Mouse (Mus musculus) brain, embryonic 14.5 days (tissue): ENCODE measurements around the gene Rab35. TPM values are rescaled to one million over a fixed set of nuclear protein-coding genes. Genes with fewer than 3 reads are reported as not detected.

ENCODE experiments used
- DNase-seq: peaks from one replicate; pipeline ENCODE4 v3.0.0-alpha.2; 2011; ENCODE audit warnings: low read depth
- CTCF ChIP-seq: fragments of 200-500 bp; IDR thresholded peaks from 2 replicates; pipeline ENCODE4 v1.5.1; 2012; ENCODE audit warnings: inconsistent platforms, mild to moderate bottlenecking, moderate library complexity, borderline replicate concordance; ENCODE audit not compliant: insufficient read depth, insufficient read length; ENCODE audit errors: extremely low read depth
- POLR2A ChIP-seq: fragments of 200-500 bp; IDR thresholded peaks from 2 replicates; pipeline ENCODE4 v1.6.1; 2012; ENCODE audit warnings: mild to moderate bottlenecking, inconsistent platforms, borderline replicate concordance; ENCODE audit not compliant: poor library complexity, insufficient read depth, insufficient read length, severe bottlenecking; ENCODE audit errors: extremely low read depth
- polyA plus RNA-seq: library from polyadenylated mRNA; depleted of rRNA; stranded (reverse); fragments of >200 nt; gene quantifications from 2 replicates; pipeline ENCODE4 v1.2.3, GENCODE M21; 2012; rRNA removed

Gene Rab35
- polyA plus RNA-seq, 1 experiment: 102 TPM

DNA sequence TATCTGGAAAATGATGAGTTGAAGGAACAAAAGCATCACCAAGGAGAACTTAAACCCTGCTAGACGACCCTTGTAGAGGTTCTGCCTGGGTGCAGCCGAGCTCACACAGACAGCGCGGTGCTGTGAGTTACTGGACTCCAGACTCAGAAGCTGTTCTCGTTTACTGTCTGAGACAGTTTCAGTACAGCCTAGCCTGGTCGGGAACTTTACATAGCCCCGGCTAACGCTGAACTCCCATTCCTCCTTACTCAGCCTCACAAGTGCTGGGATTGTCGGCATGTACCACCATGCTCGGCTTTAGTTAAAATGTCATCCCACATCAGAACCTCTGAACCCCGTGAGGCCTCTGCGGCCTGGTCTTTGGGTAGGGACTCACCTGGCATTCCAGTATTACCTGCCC lies 37.3 kb downstream of the Rab35 start:
- DNase-seq: no peak
- TF ChIP-seq POLR2A (no peak), CTCF (no peak)

DNA sequence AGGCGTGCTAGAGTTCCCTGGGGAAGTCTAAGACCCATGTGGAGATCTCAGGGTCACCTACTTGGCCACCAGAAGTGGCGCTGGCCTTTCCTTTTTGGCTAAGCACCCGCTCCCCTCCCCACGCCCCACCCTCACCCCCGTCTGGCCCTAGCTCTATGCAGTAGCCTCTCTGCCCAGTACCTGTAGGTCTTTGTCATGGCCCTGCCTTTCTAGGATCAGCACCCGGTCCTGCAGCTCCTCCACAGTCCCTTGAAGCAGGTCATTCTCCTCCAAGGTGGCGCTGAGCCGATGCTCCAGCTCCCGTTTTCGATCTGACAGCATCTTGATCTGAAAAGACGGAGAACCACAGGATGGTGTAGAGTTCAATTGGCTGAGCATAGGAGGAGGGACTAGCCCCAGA lies 38.3 kb downstream of the Rab35 start:
- no peak for TF ChIP-seq POLR2A
- TF ChIP-seq CTCF: no peak
- no peak for DNase-seq

DNA sequence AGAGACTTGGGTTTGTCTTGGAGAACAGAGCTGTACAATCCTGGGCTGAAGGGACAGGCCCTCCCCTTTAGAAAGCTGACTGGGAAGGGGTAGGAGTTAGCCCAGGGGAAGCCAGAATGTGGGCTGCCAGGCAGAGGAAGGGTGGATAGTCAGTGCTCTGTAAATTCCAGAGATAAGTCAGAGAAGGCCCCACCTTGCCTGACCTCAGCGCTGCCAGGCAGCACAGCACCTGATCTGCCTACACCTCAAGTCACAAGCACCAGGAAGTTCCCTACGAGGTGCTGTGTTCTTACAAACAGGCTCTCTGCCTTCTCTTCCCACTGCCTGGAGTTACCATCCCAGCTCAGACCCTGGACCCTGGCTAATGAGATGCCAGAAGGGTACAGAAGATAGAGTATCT lies 38.7 kb downstream of the Rab35 start:
- TF ChIP-seq CTCF (no peak), POLR2A (no peak)

DNA sequence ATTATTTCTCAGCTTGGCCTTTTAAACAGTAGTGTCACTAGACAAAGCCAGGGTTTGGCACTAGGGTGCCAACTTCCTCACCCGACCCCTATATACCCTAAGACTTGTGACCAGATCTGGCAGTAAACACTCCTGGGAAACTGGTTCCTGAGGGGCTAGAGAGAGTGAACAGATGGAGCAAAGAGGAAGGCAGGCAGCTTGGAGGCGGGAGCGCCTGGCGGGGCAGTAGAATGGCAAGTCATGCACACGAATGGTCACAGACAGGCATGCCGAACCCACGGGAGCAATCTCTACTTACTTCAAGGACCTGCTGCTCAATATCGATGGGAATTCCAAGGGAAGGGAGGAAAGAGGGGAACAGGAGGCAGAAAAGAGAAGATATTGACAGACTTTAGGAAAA lies 40.1 kb downstream of the Rab35 start:
- TF ChIP-seq POLR2A: no peak
- no peak for TF ChIP-seq CTCF
- peak; percentile 13 for DNase-seq

More for the DNA sequence above, 38.7 kb downstream of the Rab35 start:
- no peak for DNase-seq

DNA sequence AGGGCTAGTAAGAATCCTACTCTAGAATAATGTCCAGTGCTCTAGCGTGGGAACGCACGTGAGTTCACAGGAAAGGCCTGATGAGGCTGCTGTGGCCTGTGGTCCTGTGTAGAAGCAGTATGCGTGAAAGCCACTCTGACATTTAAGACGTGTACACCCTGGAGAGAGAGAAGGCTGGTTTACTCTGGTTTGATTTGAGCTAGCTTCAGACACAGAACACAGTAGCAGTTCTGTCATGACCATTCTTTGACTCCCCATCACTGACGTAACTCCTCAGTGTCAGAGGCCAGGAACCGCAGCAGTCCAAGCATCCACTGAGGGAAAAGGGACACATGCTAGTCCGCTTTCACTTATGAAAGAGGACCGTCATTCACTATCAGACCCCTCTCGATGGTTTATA lies 53.4 kb downstream of the Rab35 start:
- DNase-seq: no peak
- TF ChIP-seq CTCF (no peak), POLR2A (no peak)

DNA sequence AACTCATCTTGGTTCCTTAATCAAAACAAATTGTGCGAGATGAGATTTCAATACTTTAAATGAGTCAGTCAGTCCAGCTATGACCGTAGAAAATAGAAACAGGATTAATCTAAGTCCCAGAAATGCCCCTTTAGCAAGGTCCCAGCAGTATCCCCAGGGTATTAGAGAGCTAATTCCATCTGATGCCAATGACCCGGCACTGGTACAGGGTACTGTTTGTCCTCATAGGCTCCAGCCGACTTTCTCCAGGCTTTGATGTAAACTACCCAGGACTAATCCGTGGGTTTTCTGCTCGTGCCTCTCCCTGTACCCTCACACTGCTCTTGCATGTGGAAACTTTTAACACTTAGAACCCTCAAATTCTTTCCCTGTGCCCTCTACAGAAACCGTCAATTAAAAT lies 55.0 kb downstream of the Rab35 start:
- peak; percentile 23 for DNase-seq
- TF ChIP-seq POLR2A (no peak), CTCF (no peak)

DNA sequence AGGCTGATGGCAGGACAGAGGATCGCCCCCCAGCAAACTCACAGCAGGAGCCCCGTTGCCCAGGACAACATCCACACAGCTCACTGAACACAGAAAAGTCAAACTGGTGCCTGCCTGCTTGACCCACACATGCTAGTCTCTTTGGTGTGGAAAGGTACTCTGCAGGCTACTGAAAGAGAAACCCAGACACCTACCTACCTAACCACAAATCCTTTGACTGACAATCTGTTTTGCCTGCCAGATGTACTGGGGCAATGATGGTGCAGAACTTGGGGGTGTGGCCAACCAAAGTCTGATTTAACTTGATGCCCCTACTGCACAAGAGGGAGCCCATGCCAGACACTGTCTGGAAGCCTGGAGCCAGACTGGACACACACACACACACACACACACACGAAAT lies 61.6 kb downstream of the Rab35 start:
- DNase-seq: no peak
- TF ChIP-seq CTCF: no peak
- TF ChIP-seq POLR2A: no peak

DNA sequence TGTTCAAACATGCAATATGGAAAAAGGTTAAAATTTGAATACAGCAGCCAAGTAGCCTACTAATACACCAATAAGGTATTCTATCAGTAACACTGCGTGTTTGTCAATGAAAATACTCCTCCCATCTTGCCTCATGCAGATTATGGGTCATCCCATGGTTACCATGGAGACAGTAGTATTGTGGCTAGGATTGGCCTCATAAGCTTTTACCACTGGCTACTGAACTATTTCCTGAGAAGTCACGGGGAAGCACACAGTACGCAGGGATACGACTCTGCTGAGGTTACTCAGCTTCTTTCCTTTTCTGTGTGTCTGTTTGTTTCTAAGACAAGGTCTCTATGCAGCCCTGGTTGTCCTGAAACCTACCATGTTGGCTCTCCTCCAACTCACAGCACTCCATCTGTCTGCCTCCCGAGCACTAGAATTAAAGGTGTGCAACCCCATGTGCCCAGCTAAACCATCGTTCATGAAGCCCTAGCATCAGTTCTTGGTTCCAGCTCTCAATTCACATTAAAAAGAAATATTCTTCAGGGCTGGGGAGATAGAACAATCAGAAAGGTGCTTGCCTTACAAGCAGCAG lies 63.6 kb downstream of the Rab35 start:
- TF ChIP-seq POLR2A: no peak
- TF ChIP-seq CTCF: no peak
- DNase-seq: peak; percentile 38

DNA sequence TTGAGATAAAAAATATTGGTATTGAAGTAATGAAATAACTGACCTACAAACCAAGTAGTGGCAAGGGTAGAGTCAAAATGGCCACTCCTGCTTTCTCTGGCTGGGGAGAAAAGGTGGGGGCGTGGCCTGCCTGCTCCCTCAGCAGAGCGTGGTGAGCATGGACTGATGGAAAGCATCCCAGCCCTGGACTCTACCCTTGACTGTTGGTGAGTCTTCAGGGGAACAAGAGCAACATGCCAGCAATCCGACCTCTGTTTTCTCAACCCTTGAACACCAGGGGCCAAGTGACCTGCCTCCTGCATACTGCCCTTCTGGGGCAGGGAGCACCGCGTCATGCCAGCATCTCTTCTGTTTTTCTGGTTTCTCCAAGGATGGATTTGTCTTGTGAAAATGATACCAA lies 65.1 kb downstream of the Rab35 start:
- no peak for DNase-seq
- TF ChIP-seq POLR2A: no peak
- no peak for TF ChIP-seq CTCF

Other genes with a start within 250 kb of the Rab35 start
- gene Msi1, start 202.3 kb upstream of the Rab35 start, polyA plus RNA-seq: 232 and 238 TPM in 2 replicates
- gene Pla2g1b, start 165.6 kb upstream of the Rab35 start, polyA plus RNA-seq: not detected in 2 replicates
- gene Sirt4, start 147.2 kb upstream of the Rab35 start, polyA plus RNA-seq: 57.3 and 89.4 TPM in 2 replicates
- gene Pxn, start 125.2 kb upstream of the Rab35 start, polyA plus RNA-seq: 46.9 and 49.7 TPM in 2 replicates
- gene Rplp0, start 72.4 kb upstream of the Rab35 start, polyA plus RNA-seq: 2,254 and 2,521 TPM in 2 replicates
- 43.0 and 68.7 TPM in 2 replicates for gene Gcn1l1, start 66.7 kb upstream of the Rab35 start, polyA plus RNA-seq
- gene Bicdl1, start 99.7 kb downstream of the Rab35 start, polyA plus RNA-seq: 165 and 168 TPM in 2 replicates
- gene Cit, start 213.4 kb downstream of the Rab35 start, polyA plus RNA-seq: 8.9 and 12.7 TPM in 2 replicates